Mouse (Mus musculus) R1 (cell line): ENCODE data around the gene Rgs3.
A peak's percentile ranks its signal among the peaks of the same experiment; 100 is the strongest.

Source experiments
- DNase-seq: peaks from one replicate; pipeline ENCODE4 v3.0.0-alpha.2; 2018; ENCODE audit warnings: low read depth, low spot score

Gene Rgs3

DNA sequence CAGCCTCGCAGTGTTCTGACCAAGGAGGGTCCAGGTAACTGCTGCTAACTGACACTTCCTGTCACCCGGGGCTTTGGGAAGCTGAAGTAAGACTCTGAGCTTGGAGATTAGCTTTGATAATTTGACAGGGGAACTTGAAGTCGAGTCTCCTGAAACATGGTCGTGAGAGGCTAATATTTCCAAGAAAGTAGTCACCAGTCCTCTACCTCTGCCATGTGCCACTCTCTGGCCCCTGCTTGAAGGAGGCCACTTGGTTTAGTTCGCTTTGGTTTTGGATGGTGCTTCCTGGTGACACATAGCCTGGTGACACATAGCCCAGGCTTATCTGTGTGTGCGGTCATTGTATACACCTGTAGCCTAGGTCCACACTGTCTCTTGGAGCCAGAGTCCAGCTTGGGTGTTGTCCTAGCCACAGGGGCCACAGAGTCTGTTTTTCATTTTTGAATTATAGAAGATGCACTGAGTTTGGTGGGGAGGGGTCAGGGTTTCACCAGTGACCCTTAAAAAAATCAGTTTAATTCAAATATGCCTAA is at the start of gene Rgs3:
TSS of gene Rgs3 (plus strand) at position 51 of the 533 bp plus-strand sequence.
- DNase-seq = no peak

DNA sequence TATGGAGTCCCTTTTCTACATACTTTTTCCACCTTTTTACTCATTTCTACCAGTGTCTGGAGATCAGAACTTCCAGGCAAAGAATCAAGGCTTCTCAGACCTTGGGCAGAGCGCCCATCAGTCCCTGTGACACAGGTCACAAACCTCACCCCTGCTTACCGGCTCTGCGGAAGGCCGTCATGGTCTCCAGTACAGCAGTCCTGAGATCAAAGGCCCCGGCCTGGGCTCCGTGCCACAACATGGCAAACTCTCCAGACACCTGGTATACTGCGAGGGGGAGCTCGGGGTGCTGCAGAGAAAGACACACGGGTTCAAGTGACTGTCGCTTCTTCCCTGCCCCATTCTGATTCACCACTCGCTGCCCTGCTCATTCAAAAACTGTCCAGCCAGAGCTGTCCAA is 49.7 kb upstream of the Rgs3 start:
- no peak for DNase-seq

DNA sequence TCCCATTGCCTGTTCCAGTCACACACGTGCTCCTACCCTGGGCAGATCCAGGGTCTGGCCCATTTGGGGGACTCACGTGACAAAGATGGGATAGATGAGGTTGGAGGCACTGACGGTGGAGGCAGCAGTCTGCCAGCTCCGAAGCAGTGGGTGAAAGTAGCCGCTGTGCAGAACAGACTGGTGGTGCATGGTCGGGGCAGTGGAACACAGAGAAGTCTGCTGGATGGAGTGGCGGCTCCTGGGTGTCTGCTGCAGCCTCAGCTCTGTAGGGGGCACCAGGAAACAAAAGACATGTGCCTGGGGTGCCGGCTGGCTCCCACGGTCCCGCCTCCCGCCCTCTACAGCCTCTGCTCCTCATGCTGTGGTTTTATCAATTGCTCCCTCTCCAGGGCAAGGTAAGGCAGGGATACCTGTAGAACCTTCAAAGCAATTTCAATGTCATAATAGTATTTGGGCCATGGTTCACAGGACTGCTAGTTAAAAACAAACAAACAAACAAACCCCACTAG is 45.6 kb upstream of the Rgs3 start:
- DNase-seq = peak; percentile 53

DNA sequence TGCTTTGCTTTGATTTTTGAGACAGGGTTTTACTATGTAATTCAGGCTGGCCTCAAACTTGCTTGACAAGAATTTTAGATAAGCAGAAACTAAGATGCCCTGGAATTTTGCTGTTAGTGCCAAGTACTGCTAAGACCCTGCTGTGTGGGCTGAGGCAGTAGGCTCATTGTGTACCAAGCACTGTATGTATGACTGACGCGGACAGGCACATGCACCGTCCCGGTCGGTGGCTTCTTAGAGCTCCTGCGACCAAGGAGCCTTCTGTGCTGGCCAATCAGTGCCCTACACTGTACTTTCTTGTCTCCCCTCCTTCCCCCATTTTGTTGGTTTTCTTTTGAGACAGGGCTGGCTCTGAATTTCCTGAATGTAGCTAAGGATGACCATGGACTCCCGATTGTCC is 44.7 kb upstream of the Rgs3 start:
- DNase-seq = no peak

DNA sequence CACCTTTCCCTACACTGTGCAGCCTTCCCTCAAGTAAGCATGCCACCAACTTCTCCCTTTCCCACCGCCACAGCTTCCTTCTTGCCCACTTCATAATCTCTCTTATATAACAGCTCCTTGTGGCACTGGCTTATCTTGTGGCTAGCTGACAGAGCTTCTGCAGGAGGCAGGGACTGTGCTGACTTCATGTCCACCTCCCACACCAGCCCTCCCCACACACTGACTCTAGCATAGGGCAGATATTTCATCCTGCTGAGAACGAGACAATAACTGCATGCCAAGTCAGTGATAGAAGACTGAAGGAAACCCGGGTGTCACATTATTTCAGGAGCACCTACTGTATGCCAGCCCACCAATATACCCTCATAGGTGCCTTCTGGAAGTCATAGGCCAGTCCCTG is 44.2 kb upstream of the Rgs3 start:
- DNase-seq = no peak

DNA sequence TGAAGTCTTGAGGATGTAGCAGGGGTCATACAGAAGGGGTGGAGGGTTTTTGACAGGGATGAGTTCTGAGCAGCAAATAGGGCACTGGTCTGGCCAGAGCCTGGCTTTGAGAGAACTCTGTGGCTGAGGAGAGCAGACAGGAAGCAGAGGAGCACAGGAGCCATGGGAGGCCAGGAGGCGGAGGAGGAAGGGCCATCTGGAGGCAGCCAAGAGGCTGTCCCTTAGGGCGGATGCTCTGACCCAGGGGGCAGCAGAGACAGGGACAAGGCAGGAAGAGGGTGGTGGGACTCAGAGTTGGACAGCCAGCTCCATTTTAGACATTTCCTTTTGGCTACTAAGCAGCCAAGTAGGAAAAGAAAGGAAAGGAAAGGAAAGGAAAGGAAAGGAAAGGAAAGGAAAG is 43.6 kb upstream of the Rgs3 start:
- DNase-seq = no peak

DNA sequence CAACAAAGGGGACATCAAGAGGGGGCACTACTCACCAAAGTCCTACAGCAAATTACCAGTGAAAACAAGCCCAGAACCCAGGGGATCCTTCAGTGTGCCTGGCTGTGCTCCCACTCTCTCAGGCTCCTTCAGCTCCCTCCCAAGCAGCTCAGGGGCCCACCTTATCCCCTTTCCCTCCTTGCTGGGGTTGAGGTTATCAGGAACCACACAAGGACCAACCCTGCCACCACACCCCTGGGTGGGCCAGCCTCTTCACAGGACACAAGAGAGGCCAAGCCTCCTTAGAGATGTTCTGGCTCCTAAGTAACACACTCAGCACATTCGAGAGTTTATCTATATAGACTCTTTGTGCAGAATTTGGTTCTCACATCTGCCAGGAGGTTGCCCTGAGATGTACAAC is 43.1 kb upstream of the Rgs3 start:
- no peak for DNase-seq

DNA sequence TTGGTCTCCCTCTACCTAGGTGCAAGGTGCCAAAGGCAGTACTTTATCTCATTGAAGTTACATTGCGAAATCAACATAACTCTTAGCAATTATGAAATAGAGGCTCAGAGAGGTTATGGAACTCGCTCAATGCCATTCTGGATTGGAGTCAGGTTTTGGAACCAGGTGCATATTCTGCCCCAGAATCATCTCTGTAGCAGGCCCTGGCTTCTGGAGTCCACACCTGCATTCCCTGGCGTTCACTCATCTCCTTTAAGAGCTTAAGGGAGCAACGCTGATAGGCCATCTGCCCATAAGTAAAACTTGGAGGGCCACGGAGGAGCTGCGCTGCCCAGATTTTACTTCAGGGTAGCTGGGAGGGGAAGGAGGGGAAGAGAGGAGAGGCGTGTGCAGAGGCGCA is 42.6 kb upstream of the Rgs3 start:
- DNase-seq = no peak

DNA sequence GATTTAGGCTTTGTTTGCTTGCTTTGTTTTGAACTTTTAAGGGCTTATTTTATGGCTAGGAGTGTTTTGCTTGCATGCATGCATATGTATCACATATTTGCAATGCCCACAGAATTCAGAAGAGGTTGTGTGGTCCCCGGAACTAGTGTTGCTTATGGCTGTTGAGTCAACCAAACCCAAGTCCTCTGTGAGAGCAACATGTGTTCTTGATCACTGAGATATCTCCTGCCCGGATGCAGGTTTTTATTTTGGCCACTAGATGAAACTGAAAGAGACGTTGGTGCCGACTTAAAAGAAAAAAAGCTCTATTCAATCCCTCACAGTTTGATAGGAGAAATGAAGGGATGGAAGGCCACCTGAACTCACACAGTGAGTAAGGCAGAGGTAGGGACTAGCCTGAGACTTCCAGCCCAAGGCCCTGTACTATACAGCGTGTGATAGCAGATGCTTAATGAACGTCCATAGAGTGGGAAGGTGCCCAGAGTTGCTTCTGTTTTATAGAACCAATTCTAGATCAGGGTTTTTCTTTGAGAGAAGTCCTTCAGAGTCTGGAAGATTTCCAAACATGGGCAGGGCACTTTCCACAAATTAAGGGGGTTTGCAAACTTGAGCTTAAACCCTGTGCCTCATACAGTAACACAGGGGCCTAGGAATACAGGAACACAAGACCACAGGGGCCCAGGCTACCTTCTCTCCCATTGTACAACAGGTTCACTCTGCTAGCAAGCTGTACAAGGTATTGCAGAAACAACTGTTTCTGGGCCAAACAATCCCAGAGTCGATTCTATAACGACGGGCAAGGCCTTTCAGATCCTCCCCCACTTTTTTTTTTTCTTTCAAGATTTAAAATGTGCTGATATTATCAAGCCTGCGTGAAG is 41.9 kb upstream of the Rgs3 start:
- DNase-seq = no peak

DNA sequence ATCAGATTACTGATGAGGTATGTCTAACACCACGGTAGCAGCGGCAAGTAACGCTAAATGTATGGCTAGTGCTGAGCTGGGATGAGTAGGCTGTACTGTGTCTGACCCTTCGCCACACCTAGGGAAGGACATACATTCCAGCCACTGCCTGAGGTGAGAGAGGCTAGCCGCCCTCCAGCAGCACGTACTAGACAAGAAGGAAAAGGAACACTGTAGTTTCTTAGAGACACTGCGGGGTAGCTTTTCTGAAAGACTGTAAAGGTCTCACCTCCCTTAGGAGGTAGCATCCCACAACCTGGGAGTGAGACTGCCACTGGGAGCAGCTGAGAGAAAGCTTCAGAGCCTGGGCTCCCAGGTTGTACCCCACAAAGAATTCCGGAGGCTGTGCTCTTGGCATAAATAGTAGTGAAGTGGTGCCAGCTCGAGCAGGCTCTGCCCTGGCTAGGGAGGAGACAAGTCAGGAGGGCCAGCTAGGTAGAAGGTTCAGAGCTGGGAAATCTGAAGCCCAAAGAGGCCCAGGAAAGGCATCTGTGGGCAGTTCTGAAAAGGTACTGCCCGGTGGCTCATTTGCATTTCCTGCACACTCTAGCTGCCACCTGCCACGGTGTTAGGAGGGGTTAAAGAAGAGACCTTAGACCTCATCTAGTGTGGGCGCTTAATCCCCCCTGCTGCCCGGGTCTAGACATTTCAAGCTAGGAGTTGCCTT is 41.1 kb upstream of the Rgs3 start:
- DNase-seq = peak; percentile 43

DNA sequence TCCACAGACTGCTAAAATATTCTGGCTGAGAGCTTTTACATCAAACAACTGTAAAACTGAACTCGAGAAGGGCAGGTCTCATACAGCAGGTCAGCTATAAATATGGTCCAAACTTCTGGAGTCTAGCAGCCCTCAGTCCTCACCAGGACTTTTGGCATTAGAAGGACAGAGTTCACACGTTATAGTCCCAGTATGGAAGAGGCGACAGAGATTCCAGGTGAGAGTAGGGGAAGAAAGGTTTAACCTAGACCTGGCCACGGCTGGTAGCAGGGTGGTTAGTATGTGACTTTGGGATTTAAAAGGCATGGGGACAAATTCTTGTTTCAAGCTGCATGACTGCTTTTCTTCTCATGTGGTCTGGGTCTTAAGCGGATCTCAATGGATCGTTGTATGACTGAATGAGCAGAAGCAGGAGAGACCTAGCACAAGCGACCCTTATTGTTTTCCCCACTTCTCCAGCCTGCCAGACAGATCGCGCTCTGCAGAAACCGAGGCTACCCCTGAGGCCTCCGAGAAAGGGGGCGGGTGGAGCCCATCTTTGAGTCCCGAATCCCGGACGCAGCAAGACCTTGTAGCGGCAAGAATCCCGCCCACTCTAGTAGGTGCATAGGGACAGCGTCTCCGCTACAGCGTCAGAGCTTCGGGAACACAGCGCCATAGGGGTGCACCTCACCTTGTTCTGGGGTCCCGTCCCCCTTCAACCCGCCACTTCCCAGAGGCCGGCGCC is 40.4 kb upstream of the Rgs3 start:
- peak; percentile 89 for DNase-seq

DNA sequence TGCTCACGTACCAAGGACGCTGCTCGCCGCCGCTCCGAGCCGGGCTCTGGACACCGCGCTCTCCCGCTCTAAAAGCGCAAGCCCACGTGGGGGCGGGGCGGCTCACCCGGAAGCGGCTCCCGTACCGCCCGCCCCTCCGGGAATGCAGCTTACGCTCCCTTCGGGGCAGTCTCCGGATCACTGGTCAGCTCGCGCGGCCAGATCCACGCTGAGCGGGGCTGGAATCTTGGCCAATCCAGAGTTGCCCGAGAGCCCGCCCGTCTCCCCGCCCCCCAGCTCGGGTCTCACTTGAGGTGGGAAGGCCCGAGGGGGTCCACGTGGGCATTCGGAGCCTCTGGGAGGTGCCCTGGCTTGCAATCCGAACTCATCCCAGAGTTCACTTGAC is 39.8 kb upstream of the Rgs3 start, which contains the start of gene Alad:
TSS of gene Alad (minus strand) at position 70 of the 385 bp plus-strand sequence.
- peak; percentile 89 for DNase-seq

DNA sequence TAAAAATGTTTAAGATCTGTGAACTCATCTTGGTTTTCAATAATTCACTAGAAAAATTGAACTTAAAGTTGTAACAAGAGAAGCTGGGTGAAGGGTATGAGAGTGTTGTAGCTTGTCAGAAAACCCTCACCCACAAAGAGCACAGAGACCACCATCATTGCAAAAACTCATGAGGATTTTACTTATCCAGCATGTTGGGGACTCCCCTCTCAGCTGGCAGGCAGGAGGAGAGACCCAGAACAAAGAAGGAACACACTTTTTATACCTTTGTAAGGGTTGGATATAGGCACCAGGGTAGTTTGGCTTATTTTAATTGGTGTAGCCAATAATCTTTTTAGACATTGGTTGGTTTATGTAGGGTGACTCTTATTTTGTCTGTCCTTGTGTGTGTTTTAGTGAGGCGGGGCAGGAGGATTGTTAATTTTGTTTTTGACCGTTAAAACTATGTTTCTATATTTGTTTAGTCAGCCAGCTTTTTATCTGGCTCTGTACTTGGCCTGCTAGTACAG is 38.7 kb upstream of the Rgs3 start:
- DNase-seq = no peak

DNA sequence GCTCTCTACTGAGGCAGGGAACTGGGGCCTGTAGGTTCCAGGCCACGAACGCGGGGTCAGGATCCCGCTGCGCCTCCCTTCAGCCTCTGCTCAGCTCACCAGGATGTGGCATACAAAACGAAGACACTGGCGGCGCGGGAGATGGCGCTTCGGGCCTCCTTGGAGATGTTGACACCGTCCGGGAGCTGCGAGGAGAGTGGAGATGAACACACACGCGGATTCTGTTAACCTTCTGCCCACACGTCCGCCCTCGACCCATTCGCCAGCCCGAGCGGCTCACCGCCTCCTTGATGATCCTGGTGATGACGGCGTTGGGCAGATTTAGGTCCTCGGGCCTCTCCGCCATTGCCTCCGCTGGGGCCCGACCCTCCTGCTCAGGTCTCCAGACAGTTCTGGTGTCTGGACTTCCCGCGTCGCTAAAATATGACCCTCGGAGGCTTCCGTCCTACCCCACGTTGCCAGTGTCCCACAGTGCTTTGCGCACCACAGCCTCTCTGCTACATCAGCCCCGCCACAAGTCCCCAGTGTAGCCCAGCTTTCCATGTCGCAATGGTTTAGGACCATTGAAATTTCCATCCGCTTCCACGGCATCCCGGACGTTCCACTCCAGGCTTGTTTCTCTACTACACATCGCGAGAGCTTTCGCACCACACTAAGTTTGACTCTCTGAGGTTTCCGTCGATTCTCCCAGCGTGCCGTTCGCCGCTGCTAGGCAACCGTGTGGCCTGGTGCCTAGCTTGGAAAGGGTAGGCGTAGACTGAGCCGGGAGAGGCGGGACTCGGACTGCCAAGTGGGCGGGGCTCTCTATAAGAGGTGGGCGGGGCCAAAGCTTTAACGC is 34.8 kb upstream of the Rgs3 start, which contains the start of the genes Pole3 and 4933430I17Rik:
TSS of gene Pole3 (minus strand) at position 418 of the 838 bp plus-strand sequence.
TSS of gene 4933430I17Rik (plus strand) at position 719 of the 838 bp plus-strand sequence.
- DNase-seq = peak; percentile 99

DNA sequence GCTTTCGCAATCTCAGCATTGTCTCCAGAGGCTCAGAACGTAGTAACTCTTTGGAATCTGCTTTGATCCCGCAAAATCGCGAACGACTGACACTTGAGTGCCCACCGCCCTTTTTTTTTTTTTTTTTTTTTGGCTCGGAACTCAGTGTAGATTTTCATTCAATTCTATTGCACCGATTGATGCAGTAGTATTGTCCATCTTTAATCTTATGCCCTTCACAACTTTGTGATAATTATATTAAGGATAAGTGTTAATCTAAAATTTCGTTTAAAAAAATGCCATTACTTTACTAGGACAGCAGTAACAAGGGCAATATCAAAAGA is 34.2 kb upstream of the Rgs3 start:
- DNase-seq = no peak

DNA sequence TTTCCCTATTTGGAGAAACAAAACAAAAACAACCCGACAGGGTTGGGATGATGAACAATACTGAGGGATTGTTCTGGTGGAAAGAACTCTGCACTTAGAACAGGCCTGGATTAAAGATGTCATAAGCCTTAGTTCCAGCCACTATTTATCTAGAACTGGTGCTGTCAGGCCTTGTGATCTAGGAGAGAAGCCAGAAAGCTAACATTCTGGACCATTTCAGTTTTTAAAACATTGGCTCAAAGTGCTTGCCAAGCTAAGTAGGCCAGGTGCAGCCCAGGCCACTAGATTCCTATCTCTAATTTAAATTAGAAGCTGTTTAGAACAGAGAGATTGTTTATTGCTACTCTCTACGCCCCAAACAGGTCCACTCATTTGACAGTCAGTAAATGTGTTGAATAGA is 33.4 kb upstream of the Rgs3 start:
- no peak for DNase-seq

DNA sequence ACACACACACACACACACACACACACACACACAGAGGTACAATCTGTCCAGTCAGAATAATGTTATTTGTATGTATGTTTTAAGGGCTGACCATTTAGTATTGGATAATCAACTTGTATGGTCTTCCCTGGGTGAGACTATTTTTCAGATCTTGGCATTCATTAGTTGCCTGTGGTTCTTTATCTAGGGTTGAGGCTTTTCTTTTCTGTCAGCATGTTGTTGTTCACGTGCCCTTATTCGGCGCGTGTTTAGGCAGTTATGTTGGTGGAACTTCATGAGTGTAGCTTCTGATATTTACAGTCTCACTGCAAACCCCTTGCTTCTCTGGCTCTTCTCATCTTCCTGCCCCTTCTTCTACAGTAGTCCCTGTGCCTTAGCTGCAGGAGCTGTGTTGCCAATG is 32.0 kb upstream of the Rgs3 start:
- no peak for DNase-seq

DNA sequence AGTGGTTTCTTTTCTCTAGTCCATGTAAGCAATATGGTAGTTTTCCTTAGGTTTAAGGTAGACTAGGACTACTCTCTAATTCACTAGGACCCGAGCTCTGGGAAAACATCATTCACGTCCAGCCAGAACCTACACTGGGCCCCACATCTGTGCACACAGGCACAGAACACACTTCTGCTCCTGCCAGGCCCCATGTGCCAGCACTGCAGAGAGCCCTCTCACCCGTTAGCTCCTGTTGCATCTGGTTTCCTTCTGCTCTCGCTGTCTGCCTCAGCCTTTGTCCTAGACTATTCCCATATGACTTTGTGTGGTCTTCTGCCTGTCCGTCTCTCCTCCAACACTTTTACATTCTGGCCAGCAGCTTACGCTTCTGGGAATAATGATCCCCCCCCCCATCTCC is 25.9 kb upstream of the Rgs3 start:
- no peak for DNase-seq

DNA sequence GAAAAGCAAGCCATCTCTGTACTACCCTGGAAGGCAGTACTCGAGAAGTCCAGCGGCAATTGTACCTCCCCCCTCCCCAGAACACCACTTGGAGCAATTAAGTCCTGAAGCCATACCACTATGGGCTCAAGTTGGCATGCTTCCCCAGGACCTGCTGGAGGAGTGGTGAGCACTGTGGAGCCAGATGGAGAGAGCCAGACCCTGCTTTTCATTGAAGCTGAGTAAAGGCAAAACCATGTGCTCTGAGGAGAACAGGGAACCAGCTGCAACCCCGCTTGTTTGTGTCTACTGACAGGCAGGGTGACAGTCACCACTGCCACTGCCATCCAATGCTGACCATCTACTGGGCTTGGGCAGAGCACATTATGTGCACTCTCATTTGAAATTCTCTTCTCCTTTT is 17.8 kb upstream of the Rgs3 start:
- DNase-seq = no peak

DNA sequence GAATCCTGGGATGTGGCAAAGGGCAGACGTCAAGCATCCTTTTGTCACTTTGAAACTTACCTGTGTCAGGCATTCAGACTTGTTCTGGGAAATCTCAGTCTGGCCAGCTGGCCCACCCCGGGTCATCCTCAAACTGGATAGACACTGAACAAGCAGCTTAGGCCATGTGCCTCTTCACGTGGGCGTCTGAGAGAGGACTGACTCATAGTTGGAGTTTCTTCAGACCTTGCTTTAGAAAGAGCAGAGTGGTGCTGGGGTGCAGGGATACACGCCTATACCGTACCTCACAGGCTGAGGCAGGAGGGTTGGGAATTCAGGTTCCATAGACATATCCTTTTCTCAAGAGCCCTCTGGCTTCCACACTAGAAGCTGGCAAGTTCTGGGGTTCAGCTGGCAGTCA is 15.9 kb upstream of the Rgs3 start:
- DNase-seq = no peak

DNA sequence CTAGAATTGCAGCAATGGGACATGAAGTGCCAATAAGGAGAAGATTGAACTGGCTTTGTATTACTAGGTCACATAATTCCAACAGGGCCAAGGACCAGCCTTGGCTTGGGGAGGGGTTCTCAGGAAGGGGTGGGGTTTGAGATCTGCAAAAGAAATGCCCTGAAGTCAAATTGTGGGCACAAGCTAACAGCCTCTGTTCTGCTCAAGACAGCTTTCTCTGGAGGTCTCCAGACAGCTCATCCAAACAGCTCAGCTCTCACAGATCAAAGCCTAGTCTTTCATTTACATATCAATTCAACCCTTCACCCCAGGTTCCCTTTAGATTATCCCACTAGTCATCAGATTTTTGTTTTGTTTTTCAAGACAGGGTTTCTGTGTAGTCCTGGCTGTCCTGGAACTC is 14.8 kb upstream of the Rgs3 start:
- DNase-seq = peak; percentile 42
